Mouse (Mus musculus): ENCODE results near the gene Cdkal1.

Cdkal1 gene

GRCm38 (mm10) chr13:29416450-29417136 is 438.9 kb downstream of the Cdkal1 start:
- no peak for DNase-seq (ENCODE audit: low read depth, low spot score)

- peak; percentile 6 for DNase-seq (ENCODE audit: low read depth, low spot score)
Observed at GRCm38 (mm10) chr13:29415967-29416366, 439.5 kb downstream of the Cdkal1 start.

GRCm38 (mm10) chr13:29414878-29415277 is 440.6 kb downstream of the Cdkal1 start:
- DNase-seq (ENCODE audit: low read depth, low spot score): peak; percentile 64

GRCm38 (mm10) chr13:29414470-29414869 is 441.0 kb downstream of the Cdkal1 start:
- peak; percentile 22 for DNase-seq (ENCODE audit: low read depth, low spot score)

- DNase-seq (ENCODE audit: low read depth, low spot score): no peak
Observed at GRCm38 (mm10) chr13:29411176-29411575, 444.3 kb downstream of the Cdkal1 start.

GRCm38 (mm10) chr13:29407619-29408018 is 447.9 kb downstream of the Cdkal1 start:
- DNase-seq (ENCODE audit: low read depth, low spot score): peak; percentile 7

GRCm38 (mm10) chr13:29405316-29405715 is 450.2 kb downstream of the Cdkal1 start:
- no peak for DNase-seq (ENCODE audit: low read depth, low spot score)

- no peak for DNase-seq (ENCODE audit: low read depth, low spot score)
Observed at GRCm38 (mm10) chr13:29403217-29403616, 452.3 kb downstream of the Cdkal1 start.

- no peak for DNase-seq (ENCODE audit: low read depth, low spot score)
Observed at GRCm38 (mm10) chr13:29402526-29403040, 452.9 kb downstream of the Cdkal1 start.

- DNase-seq (ENCODE audit: low read depth, low spot score): peak; percentile 12
Observed at GRCm38 (mm10) chr13:29399908-29400307, 455.6 kb downstream of the Cdkal1 start.

- peak; percentile 8 for DNase-seq (ENCODE audit: low read depth, low spot score)
Observed at GRCm38 (mm10) chr13:29398456-29398855, 457.0 kb downstream of the Cdkal1 start.

- DNase-seq (ENCODE audit: low read depth, low spot score): no peak
Observed at GRCm38 (mm10) chr13:29395694-29396093, 459.8 kb downstream of the Cdkal1 start.

- peak; percentile 72 for DNase-seq (ENCODE audit: low read depth, low spot score)
Observed at GRCm38 (mm10) chr13:29390025-29390424, 465.4 kb downstream of the Cdkal1 start.

- no peak for DNase-seq (ENCODE audit: low read depth, low spot score)
Observed at GRCm38 (mm10) chr13:29388918-29389317, 466.6 kb downstream of the Cdkal1 start.

GRCm38 (mm10) chr13:29377572-29377971 is 477.9 kb downstream of the Cdkal1 start:
- no peak for DNase-seq (ENCODE audit: low read depth, low spot score)

GRCm38 (mm10) chr13:29371916-29372315 is 483.6 kb downstream of the Cdkal1 start:
- peak; percentile 79 for DNase-seq (ENCODE audit: low read depth, low spot score)

GRCm38 (mm10) chr13:29371466-29371771 is 484.1 kb downstream of the Cdkal1 start:
- DNase-seq (ENCODE audit: low read depth, low spot score): no peak

- DNase-seq (ENCODE audit: low read depth, low spot score): peak; percentile 38
Observed at GRCm38 (mm10) chr13:29370731-29371465, 484.6 kb downstream of the Cdkal1 start.

GRCm38 (mm10) chr13:29368806-29369205 is 486.7 kb downstream of the Cdkal1 start:
- DNase-seq (ENCODE audit: low read depth, low spot score): no peak

GRCm38 (mm10) chr13:29364901-29365625 is 490.4 kb downstream of the Cdkal1 start:
- DNase-seq (ENCODE audit: low read depth, low spot score): no peak

- no peak for DNase-seq (ENCODE audit: low read depth, low spot score)
Observed at GRCm38 (mm10) chr13:29364009-29364408, 491.5 kb downstream of the Cdkal1 start.

GRCm38 (mm10) chr13:29361842-29362241 is 493.6 kb downstream of the Cdkal1 start:
- no peak for DNase-seq (ENCODE audit: low read depth, low spot score)
